Mouse (Mus musculus): Measurements from ENCODE around the gene Ccnk. TPM values are rescaled to one million over a fixed set of nuclear protein-coding genes. Genes with fewer than 3 reads are reported as not detected.

Ccnk gene
- polyA plus RNA-seq, 1 experiment from 2014 or later, result 3.4 TPM

- H3K4me2 ChIP-seq (replicated peaks), result no peak overlapping the region
- H3K27ac ChIP-seq (replicated peaks), result no peak overlapping the region
- no peaks in the 10 kb centered on the region for H3K9me3 ChIP-seq (replicated peaks)
- ATAC-seq (ENCODE audit: insufficient number of reproducible peaks, low FRiP score, low TSS enrichment, low read depth), result no peak
- no peaks in the 10 kb centered on the region for H3K36me3 ChIP-seq
- WGBS, result 80% methylated on average over 31 of the region's 31 CpGs
- peaks cover 42% of the 10 kb centered on the region for H3K4me1 ChIP-seq
- H3K4me3 ChIP-seq (replicated peaks), result no peak overlapping the region
- no peaks in the 10 kb centered on the region for H3K27me3 ChIP-seq
- no peak overlapping the region for H3K9ac ChIP-seq
Observed at GRCm38 (mm10) chr12:108251034-108251792, 71.8 kb downstream of the Ccnk start.

GRCm38 (mm10) chr12:108251825-108252542, 72.6 kb downstream of the Ccnk start:
- H3K4me1 ChIP-seq, result peaks cover 43% of the 10 kb centered on the region
- H3K36me3 ChIP-seq, result no peaks in the 10 kb centered on the region
- no peaks in the 10 kb centered on the region for H3K27me3 ChIP-seq
- ATAC-seq (ENCODE audit: insufficient number of reproducible peaks, low FRiP score, low TSS enrichment, low read depth), result no peak
- no peak overlapping the region for H3K27ac ChIP-seq (replicated peaks)
- no peaks in the 10 kb centered on the region for H3K9me3 ChIP-seq (replicated peaks)
- no peak overlapping the region for H3K9ac ChIP-seq
- 74% methylated on average over 15 of the region's 15 CpGs for WGBS
- no peak overlapping the region for H3K4me3 ChIP-seq (replicated peaks)
- H3K4me2 ChIP-seq (replicated peaks), result no peak overlapping the region

Other genes starting within 250 kb of the Ccnk start
- gene Bcl11b, start 176.0 kb upstream of the Ccnk start, polyA plus RNA-seq (2015; fragmentation: Nextera tagmentation; extraction: Ambion mirVana), result 27.0 and 28.8 TPM in 2 replicates
- 85.5 and 86.0 TPM in 2 replicates for gene Setd3, start 265 bp upstream of the Ccnk start, polyA plus RNA-seq (2015; fragmentation: Nextera tagmentation; extraction: Ambion mirVana)
- gene Ccdc85c, start 95.8 kb downstream of the Ccnk start, polyA plus RNA-seq (2015; fragmentation: Nextera tagmentation; extraction: Ambion mirVana), result 4.6 and 5.1 TPM in 2 replicates
- 0.62 and 0.67 TPM in 2 replicates for gene Hhipl1, start 126.7 kb downstream of the Ccnk start, polyA plus RNA-seq (2015; fragmentation: Nextera tagmentation; extraction: Ambion mirVana)
- 9.5 and 10.4 TPM in 2 replicates for gene Cyp46a1, start 154.8 kb downstream of the Ccnk start, polyA plus RNA-seq (2015; fragmentation: Nextera tagmentation; extraction: Ambion mirVana)
- 58.2 and 64.7 TPM in 2 replicates for gene Eml1, start 191.4 kb downstream of the Ccnk start, polyA plus RNA-seq (2015; fragmentation: Nextera tagmentation; extraction: Ambion mirVana)